Comparison of ENCODE assay signal across 1 mouse cellular context in the genomic region with DNA sequence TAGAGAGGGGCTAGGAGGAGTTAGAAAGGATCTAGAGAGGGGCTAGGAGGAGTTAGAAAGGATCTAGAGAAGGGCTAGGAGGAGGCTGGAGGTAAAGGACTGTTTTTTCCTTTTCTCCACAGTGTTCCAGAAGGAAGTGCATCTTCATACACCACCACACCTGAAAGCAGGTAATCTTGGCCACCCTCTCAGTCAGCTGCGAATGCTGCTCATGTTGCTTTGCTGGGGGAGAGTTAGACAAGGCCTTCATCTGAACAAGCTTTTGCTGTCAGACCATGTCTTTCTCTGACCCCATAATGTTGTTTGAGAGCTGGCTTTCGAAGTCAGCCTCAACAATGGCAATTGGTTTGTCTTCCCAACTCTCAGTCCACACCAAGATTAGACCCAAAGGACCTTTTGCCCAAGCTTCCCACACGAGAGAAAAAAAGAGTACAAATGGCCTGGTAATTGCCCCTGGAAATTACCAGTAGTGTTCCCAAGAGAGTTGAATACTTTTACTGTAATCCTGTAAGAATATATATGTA.
TF ChIP-seq lines count a peak whose summit lies in the region.

No protein-coding gene starts in this region.

TF ChIP-seq in CH12.LX, 34 proteins besides CTCF, POLR2A, EP300 and RAD21:
- TF ChIP-seq JUND (conservative IDR thresholded peaks at IDR 0.05; ENCODE audit: low read depth, low read length) (no peak), BHLHE40 (IDR thresholded peaks at IDR 0.05; ENCODE audit: low read depth, low read length) (no peak), USF1 (IDR thresholded peaks at IDR 0.05; ENCODE audit: low read depth, low read length) (no peak), POLR2AphosphoS2 (IDR thresholded peaks at IDR 0.05; ENCODE audit: low read depth, low read length) (no peak), NRF1 (IDR thresholded peaks at IDR 0.05; ENCODE audit: low read depth, low read length) (no peak), SMC3 (IDR thresholded peaks at IDR 0.05; ENCODE audit: low read depth, low read length) (no peak), UBTF (IDR thresholded peaks at IDR 0.05; ENCODE audit: low read depth, low read length) (no peak), MEF2A (IDR thresholded peaks at IDR 0.05; ENCODE audit: borderline replicate concordance, low read depth, low read length) (no peak), MAX (IDR thresholded peaks at IDR 0.05; ENCODE audit: low read length) (no peak), ZKSCAN1 (IDR thresholded peaks at IDR 0.05; ENCODE audit: borderline replicate concordance, low read depth, low read length) (no peak), GABPA (IDR thresholded peaks at IDR 0.05; ENCODE audit: insufficient replicate concordance, low read depth, low read length) (no peak), ZC3H11A (IDR thresholded peaks at IDR 0.05; ENCODE audit: low read depth, low read length) (no peak), ZNF384 (IDR thresholded peaks at IDR 0.05; ENCODE audit: low read depth, low read length) (no peak), MYC (IDR thresholded peaks at IDR 0.05; ENCODE audit: low read depth, low read length) (no peak), SIN3A (IDR thresholded peaks at IDR 0.05; ENCODE audit: low read length) (no peak)
